Mouse (Mus musculus) thymus, postnatal 4 days (tissue): ENCODE results near the gene Eras.
"Not testable (repeated sequence)": the region's sequence is repeated elsewhere in the genome, so short reads cannot be mapped to it uniquely, and the experiment has no call there.

Source experiments
- DNase-seq: peaks from one replicate; pipeline ENCODE4 v3.0.0; 2021

Eras gene

GRCm38 (mm10) chrX:7909242-7909641, 19.2 kb downstream of the Eras start, which contains the start of gene Gm10490:
Gm10490 (plus strand) TSS chrX:7909542.
- DNase-seq, result not testable (repeated sequence)

- DNase-seq, result no peak
Observed at GRCm38 (mm10) chrX:7907735-7908134, 20.7 kb downstream of the Eras start, which contains the start of gene Gm10491. Gm10491 (minus strand) TSS chrX:7907835.

DNA sequence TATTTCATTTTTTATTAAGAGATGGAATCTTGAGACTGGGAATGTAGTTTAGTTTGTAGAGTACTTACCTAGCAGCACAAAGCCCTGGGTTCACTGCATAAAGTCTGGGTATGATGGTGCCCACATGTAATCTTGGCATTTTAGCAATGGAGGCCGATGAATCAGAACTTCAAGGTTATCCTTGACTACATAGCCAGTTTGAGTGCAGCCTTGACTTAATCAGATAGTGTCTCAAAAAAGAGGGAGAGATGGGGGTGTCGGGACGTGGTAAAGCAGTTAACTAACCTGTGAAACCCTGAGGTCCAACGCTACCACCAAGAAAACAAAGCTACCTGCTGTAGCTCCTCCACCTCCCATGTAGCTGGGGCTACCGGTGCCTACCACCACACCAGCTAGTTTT, 24.0 kb downstream of the Eras start:
- DNase-seq, result no peak

DNA sequence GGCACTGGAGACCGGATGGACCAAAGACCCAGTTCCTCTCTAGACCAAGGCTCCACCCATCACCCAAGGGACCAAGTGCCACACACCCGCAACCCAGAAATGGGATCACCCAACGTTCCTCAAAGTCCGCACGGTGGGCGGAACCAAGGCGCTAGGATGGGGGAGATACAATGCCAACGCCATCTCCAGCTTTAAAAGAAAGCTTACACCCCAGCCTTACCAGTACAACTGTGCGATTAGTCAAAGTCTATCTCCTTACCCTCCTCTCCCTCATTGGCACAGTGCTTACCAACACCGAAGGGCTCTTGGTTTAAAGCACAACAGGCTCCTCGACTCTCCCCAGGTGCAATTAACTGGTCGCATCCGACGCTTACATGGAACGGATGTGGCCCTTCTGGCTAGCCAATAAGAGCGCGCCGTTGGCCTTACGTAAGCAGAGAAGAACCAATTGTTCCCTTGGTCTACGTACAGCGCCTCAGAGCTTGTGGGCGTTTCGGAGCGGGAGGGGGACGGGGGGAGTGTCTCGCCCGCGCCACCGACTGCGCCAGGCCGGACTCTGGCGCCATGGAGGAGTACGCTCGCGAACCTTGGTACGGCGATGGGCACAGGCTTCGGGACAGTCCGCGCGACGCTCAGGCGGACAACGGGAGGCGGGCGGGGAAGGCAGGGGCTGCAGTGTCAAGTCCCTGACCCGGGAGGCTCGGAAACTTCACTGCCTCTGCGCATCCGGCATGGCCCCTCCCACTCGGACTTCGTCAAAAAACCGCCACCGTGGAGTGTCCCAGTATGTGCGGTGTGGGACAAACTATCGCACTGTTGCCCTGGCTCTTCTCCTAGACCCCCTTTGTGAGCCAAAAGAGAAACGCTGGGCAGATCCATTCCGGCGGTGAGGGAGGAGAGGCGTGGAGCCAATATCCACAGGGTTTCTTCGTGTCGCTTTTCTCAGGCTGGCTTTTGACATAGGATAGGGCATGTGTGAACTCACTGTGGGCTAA, 29.2 kb downstream of the Eras start, which contains the start of the genes Pqbp1 and Timm17b:
Gene Pqbp1 (minus strand): TSS at position 390 of the 995 bp plus-strand sequence.
Gene Timm17b (plus strand): TSS at position 478 of the 995 bp plus-strand sequence.
- DNase-seq, result peak; percentile 85

DNA sequence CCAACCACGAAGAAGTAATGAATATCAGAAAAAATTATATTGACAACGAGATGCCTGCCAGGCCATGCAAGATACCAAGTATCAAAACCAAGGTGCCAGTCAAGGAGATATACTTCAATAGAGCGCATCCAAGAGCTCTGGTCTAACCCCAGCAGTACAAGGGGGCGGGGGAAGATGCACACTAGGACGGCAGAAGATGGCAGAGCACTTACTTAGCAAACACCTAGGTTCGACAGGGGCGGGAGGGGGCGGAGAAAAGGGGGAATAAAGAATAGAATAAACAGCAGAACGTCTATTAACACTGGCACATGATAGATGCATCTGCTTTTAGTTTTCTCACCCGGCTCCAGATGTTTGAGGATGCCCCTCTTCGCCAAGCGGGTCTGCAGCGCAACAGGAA, 30.2 kb downstream of the Eras start:
- peak; percentile 29 for DNase-seq

DNA sequence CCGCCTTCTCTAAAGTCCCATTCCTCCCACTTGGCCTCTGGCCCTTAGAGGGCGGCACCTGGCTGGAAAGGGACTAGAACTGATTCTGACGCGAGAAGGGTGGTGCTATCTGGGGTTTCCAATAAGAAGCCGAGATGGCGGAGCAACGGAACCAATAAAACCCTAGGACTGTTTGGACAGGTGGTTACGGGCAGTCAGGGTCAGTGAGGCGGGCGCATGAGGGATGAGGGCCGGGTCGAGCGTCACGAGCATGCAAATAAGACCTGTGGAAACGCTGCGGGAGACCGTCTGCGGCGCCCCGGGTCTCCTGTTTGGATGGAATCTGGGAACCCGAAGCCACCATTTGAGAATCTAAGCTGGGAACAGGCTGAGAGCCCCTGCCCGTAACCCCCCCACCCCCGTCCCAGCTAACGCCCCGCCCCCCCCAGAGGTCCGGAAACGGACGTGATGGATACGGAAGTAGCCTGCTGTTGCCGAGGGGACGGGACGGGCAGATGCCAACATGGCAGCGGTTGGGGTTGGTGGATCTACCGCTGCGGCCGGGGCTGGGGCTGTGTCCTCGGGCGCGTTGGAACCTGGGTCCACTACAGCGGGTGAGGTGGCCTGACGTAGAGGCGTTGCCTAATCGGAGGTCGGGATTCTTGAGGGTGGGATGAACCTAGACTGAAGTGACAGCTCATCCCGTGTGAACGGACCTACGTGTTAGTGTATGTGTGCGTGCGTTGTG, 44.4 kb downstream of the Eras start, which contains the start of gene Slc35a2:
Gene Slc35a2 (plus strand): TSS at position 188 of the 727 bp plus-strand sequence.
- peak; percentile 79 for DNase-seq

- peak; percentile 63 for DNase-seq
Observed at GRCm38 (mm10) chrX:7879819-7880218, 48.6 kb downstream of the Eras start.

DNA sequence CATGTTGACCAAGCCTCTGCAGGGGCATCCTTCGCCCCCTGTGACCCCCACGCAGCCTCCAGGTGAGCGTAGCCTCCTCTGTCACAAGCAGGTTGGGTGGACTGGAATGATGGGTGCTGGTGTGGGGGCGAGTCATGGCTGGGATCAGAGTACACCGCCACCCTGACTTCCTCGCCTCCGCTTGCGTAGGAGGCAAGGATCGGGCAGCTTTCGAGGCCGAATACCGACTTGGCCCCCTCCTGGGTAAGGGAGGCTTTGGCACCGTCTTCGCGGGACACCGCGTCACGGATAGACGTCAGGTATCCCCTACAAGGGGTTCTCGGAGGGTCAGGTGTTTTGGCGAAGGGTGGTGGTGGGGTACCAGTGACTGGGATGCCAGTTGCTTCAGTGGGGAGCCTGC, 49.9 kb downstream of the Eras start:
- peak; percentile 41 for DNase-seq

DNA sequence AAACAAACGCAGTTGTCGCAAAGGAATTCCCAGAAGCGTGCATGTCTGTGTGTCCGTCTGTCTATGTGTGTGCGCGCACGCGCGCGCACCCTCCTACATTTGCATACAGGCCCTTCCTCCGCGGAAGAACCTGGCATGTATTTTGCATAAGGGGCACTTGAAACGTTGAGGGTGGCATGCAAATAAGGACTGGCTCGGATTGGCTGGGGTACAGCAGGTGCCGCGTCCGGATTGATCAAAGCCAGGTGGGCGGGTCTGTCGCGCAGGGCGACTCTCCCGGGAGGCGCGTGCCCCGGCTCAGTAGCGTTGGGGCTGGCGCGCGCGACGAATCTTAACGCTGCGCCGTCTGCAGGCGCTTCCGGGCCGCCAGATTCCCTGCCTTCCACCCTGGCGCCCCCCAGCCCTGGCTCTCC, 50.4 kb downstream of the Eras start, which contains the start of gene Pim2:
Gene Pim2 (plus strand): TSS at position 256 of the 413 bp plus-strand sequence.
- DNase-seq, result peak; percentile 90
